Mouse (Mus musculus): ENCODE measurements around the gene Samd4b. TPM values are rescaled to one million over a fixed set of nuclear protein-coding genes. Genes with fewer than 3 reads are reported as not detected.

The Samd4b gene
- polyA plus RNA-seq, 1 experiment, result 11.4 TPM

DNA sequence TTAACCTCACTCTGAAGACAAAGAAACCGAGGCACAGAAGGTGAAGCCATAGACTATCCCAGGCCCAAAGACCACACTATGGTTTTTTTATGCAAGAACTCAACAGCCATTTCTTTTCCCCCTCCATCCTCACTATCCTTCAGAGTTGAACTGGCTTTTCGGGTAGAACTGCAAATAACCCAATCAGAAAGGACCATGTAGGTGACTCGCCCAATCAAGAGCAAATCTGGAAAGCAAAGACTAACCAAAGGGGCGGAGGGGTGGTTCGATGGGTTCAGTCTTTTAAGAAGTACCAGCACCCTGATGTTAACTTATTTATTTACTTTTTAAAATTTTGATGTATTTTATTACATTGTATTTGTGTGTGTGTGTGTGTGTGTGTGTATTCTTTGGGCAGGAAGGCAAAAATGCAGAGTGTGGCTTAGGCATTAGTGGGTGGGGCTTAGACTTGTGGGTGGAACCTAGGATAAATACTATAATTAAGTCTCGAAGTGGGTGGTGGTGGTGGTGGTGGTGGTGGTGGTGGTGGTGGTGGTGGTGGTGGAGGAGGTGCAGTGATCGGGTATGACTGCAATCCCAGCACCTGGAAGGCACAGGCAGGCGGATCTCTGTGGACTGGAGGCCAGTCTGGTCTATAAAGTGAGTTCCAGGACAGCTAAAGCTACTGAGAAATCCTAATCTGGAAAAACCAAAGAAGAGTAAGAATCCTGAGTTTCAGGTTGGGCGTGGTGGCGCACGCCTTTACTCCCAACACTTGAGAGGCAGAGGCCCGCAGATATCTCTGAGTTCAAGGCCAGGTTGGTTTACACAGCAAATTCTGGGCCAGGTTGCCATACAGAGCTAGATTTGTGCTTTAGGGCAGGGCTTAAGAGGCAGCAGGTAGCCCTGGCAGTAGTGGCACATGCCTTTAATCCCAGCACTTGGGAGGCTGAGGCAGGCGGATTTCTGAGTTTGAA is 149.8 kb downstream of the Samd4b start:
- no peak for TF ChIP-seq TAL1 (IDR thresholded peaks at IDR 0.05; ENCODE audit: low read length)
- no peak for TF ChIP-seq GATA1 (IDR thresholded peaks at IDR 0.05; ENCODE audit: low read length)
- Histone ChIP-seq H3K4me3 (replicated peaks) (no peak overlapping the region), H3K27me3 (ENCODE audit: control insufficient read depth) (peaks cover 18% of the 10 kb centered on the region), H3K4me1 (ENCODE audit: control insufficient read depth) (peaks cover 4% of the 10 kb centered on the region; the same call in 1 of the 2 replicates), H3K9me3 (ENCODE audit: control insufficient read depth, low read length) (no peaks in the 10 kb centered on the region), H3K36me3 (ENCODE audit: control insufficient read depth) (no peaks in the 10 kb centered on the region)

GRCm38 (mm10) chr7:28447101-28447830 is 150.7 kb downstream of the Samd4b start:
- TF ChIP-seq TAL1 (IDR thresholded peaks at IDR 0.05; ENCODE audit: low read length) (no peak), GATA1 (IDR thresholded peaks at IDR 0.05; ENCODE audit: low read length) (no peak)
- H3K27me3 ChIP-seq (ENCODE audit: control insufficient read depth), result peaks cover 13% of the 10 kb centered on the region
- H3K4me1 ChIP-seq (ENCODE audit: control insufficient read depth), result peaks cover 6% of the 10 kb centered on the region
- no peak overlapping the region for H3K4me3 ChIP-seq (replicated peaks)
- no peaks in the 10 kb centered on the region for H3K9me3 ChIP-seq (ENCODE audit: control insufficient read depth, low read length)
- H3K36me3 ChIP-seq (ENCODE audit: control insufficient read depth), result no peaks in the 10 kb centered on the region

- Histone ChIP-seq H3K27me3 (ENCODE audit: control insufficient read depth) (peaks cover 7% of the 10 kb centered on the region), H3K9me3 (ENCODE audit: control insufficient read depth, low read length) (no peaks in the 10 kb centered on the region), H3K36me3 (ENCODE audit: control insufficient read depth) (no peaks in the 10 kb centered on the region), H3K4me1 (ENCODE audit: control insufficient read depth) (peaks cover 7% of the 10 kb centered on the region), H3K4me3 (replicated peaks) (no peak overlapping the region)
- TF ChIP-seq TAL1 (IDR thresholded peaks at IDR 0.05; ENCODE audit: low read length) (no peak), GATA1 (IDR thresholded peaks at IDR 0.05; ENCODE audit: low read length) (no peak)
Observed at GRCm38 (mm10) chr7:28446446-28446845, 151.5 kb downstream of the Samd4b start.

DNA sequence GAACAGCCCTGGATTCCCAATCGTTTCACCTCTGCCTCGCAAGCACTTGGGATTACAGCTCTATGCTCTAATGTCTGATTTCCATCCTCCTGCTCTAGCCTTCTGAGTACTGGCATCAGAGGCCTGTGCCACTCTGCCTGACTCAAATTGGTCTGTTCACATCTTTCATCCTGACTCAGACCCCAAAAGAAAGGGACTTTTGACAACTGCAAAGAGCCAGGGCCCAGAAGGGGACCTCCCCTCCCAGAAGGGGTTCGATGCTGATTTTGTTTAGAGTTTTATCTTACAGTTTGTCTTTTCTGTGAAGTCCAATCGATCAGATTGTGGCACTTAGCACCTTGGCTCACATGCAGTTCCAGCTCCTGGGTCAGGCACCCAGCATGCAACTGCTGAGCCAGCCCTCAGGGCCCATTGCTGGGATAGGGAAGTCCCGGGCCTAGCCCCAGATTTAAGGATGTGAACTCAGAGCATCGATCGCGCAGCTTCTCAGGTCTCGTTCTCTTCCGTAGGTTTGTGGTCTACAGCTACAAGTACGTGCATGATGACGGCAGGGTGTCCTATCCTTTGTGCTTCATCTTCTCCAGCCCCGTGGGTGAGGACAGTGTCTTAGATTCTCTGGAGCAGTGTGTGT is 153.5 kb downstream of the Samd4b start:
- no peaks in the 10 kb centered on the region for H3K9me3 ChIP-seq (ENCODE audit: control insufficient read depth, low read length)
- H3K4me1 ChIP-seq (ENCODE audit: control insufficient read depth), result peaks cover 9% of the 10 kb centered on the region
- no peaks in the 10 kb centered on the region for H3K27me3 ChIP-seq (ENCODE audit: control insufficient read depth)
- H3K36me3 ChIP-seq (ENCODE audit: control insufficient read depth), result no peaks in the 10 kb centered on the region
- H3K4me3 ChIP-seq (replicated peaks), result no peak overlapping the region
- TF ChIP-seq TAL1 (IDR thresholded peaks at IDR 0.05; ENCODE audit: low read length) (no peak), GATA1 (IDR thresholded peaks at IDR 0.05; ENCODE audit: low read length) (no peak)

- Histone ChIP-seq H3K36me3 (ENCODE audit: control insufficient read depth) (no peaks in the 10 kb centered on the region), H3K4me1 (ENCODE audit: control insufficient read depth) (peaks cover 17% of the 10 kb centered on the region), H3K4me3 (replicated peaks) (no peak overlapping the region), H3K9me3 (ENCODE audit: control insufficient read depth, low read length) (no peaks in the 10 kb centered on the region), H3K27me3 (ENCODE audit: control insufficient read depth) (no peaks in the 10 kb centered on the region)
- TF ChIP-seq TAL1 (IDR thresholded peaks at IDR 0.05; ENCODE audit: low read length) (no peak), GATA1 (IDR thresholded peaks at IDR 0.05; ENCODE audit: low read length) (no peak)
Observed at GRCm38 (mm10) chr7:28442688-28443087, 155.3 kb downstream of the Samd4b start.

DNA sequence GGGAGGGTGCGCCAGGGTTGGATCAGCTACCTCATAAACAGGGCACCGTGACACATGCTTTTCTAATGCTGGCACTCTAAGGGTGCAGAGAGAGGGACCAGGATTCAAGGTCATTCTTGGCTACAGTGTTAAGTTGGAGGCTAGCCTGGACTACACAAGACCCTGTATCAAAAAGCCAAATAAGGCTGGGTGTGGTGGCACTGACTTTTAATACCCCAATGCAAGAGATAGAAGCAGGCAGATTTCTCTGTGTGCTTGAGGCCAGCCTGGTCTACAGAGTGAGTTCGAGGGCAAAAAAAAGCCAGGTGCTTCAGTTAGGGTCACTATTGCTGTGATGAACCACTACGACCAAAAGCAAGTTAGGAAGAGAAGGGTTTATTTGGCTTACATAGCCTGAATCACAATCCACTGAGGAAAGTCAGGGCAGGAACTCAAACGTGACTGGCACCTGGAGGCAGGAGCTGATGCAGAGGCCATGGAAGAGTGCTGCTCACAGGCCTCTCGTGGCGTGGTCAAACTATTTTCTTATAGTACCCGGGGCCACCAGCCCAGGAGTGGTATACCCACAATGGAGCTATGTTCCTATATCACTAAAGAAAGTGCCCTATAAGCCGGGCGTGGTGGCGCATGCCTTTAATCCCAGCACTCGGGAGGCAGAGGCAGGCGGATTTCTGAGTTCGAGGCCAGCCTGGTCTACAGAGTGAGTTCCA is 156.0 kb downstream of the Samd4b start:
- Histone ChIP-seq H3K27me3 (ENCODE audit: control insufficient read depth) (no peaks in the 10 kb centered on the region), H3K4me3 (replicated peaks) (no peak overlapping the region), H3K4me1 (ENCODE audit: control insufficient read depth) (peaks cover 25% of the 10 kb centered on the region), H3K9me3 (ENCODE audit: control insufficient read depth, low read length) (no peaks in the 10 kb centered on the region), H3K36me3 (ENCODE audit: control insufficient read depth) (no peaks in the 10 kb centered on the region)
- TF ChIP-seq TAL1 (IDR thresholded peaks at IDR 0.05; ENCODE audit: low read length) (no peak), GATA1 (IDR thresholded peaks at IDR 0.05; ENCODE audit: low read length) (no peak)

DNA sequence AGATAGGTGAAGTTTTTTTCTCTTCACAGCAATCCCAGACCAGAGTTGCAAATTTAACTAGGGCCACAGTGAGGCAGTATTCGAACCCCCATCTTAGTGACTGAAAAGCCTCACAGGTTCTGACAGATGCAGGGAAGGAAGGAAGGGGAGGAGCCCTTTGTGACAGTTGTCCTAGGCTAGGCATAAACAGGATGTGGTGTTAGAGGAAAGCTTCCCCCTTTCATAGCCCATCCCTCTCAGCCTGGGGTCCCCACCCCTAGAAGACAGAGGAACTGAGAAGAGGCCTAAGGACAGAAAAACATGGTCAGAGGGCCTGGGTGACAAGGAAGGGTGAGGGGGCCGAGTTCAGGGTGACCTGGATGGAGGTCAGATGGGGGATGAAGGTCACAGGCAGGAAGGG is 157.2 kb downstream of the Samd4b start:
- TF ChIP-seq TAL1 (IDR thresholded peaks at IDR 0.05; ENCODE audit: low read length), result no peak
- TF ChIP-seq GATA1 (IDR thresholded peaks at IDR 0.05; ENCODE audit: low read length), result no peak
- Histone ChIP-seq H3K9me3 (ENCODE audit: control insufficient read depth, low read length) (no peaks in the 10 kb centered on the region), H3K4me3 (replicated peaks) (no peak overlapping the region), H3K4me1 (ENCODE audit: control insufficient read depth) (peaks cover 29% of the 10 kb centered on the region), H3K27me3 (ENCODE audit: control insufficient read depth) (no peaks in the 10 kb centered on the region), H3K36me3 (ENCODE audit: control insufficient read depth) (no peaks in the 10 kb centered on the region)

GRCm38 (mm10) chr7:28438771-28439170 is 159.2 kb downstream of the Samd4b start:
- no peaks in the 10 kb centered on the region for H3K27me3 ChIP-seq (ENCODE audit: control insufficient read depth)
- peaks cover under 1% of the 10 kb centered on the region; the same call in 1 of the 2 replicates for H3K36me3 ChIP-seq (ENCODE audit: control insufficient read depth)
- peaks cover 48% of the 10 kb centered on the region for H3K4me1 ChIP-seq (ENCODE audit: control insufficient read depth)
- no peak overlapping the region for H3K4me3 ChIP-seq (replicated peaks)
- TF ChIP-seq GATA1 (IDR thresholded peaks at IDR 0.05; ENCODE audit: low read length) (no peak), TAL1 (IDR thresholded peaks at IDR 0.05; ENCODE audit: low read length) (no peak; the same call in 2 of the 3 replicates)
- no peaks in the 10 kb centered on the region for H3K9me3 ChIP-seq (ENCODE audit: control insufficient read depth, low read length)
